Mouse (Mus musculus) embryonic facial prominence, embryonic 14.5 days (tissue): Measurements from ENCODE around the gene Dmpk. TPM values are rescaled to one million over a fixed set of nuclear protein-coding genes. Genes with fewer than 3 reads are reported as not detected.
A peak's percentile ranks its signal among the peaks of the same experiment; 100 is the strongest.

ENCODE experiments used
- ATAC-seq: fragments of 200-750 bp; cut with Nextera tagmentation; 2 replicates; pipeline ENCODE4 v1.8.0; 2017; ENCODE audit warnings: low read depth, moderate number of reproducible peaks, moderate TSS enrichment
- DNase-seq: peaks from one replicate; pipeline ENCODE4 v3.0.0-alpha.2; 2015; ENCODE audit warnings: low spot score
- H3K27ac ChIP-seq: fragments of 300-500 bp; sonication (generic); replicated peaks from 2 replicates; pipeline ENCODE4 v1.5.1; 2014; ENCODE audit warnings: low read depth, mild to moderate bottlenecking, low read length, moderate library complexity
- H3K27me3 ChIP-seq: fragments of 300-500 bp; sonication (generic); replicated peaks from 2 replicates; pipeline ENCODE4 v1.6.1; 2014; ENCODE audit warnings: low read length; ENCODE audit not compliant: control insufficient read depth, insufficient read depth
- H3K36me3 ChIP-seq: fragments of 300-500 bp; sonication (generic); 2 replicates; pipeline ENCODE4 v1.6.1; 2014; ENCODE audit warnings: low read length, mixed read lengths; ENCODE audit not compliant: control insufficient read depth, insufficient read depth
- H3K4me1 ChIP-seq: fragments of 300-500 bp; sonication (generic); 2 replicates; pipeline ENCODE4 v1.6.1; 2014; ENCODE audit warnings: antibody characterized with exemption, low read length; ENCODE audit not compliant: control insufficient read depth, insufficient read depth
- H3K4me2 ChIP-seq: fragments of 300-500 bp; sonication (generic); 2 replicates; pipeline ENCODE4 v1.6.1; 2014; ENCODE audit warnings: low read depth, mild to moderate bottlenecking, low read length, moderate library complexity, mixed read lengths
- H3K4me3 ChIP-seq: fragments of 300-500 bp; sonication (generic); 2 replicates; pipeline ENCODE4 v1.5.1; 2014; ENCODE audit warnings: low read depth, mild to moderate bottlenecking, low read length
- H3K9ac ChIP-seq: fragments of 300-500 bp; sonication (generic); 2 replicates; pipeline ENCODE4 v1.6.1; 2014; ENCODE audit warnings: low read depth, mild to moderate bottlenecking, low read length, moderate library complexity, mixed read lengths
- H3K9me3 ChIP-seq: fragments of 300-500 bp; sonication (generic); 2 replicates; pipeline ENCODE4 v1.6.1; 2016; ENCODE audit warnings: low read length; ENCODE audit not compliant: control insufficient read depth
- WGBS: fragments of 180-500 bp; shearing (Covaris S2); extraction: QIAGEN DNeasy Blood & Tissue Kit; methylation state at CpG from one replicate; pipeline ENCODE4 v1.1.7; 2014; 5-methylcytosine and 5-hydroxymethylcytosine counted together
- microRNA-seq: library from miRNA; unstranded; fragments of <30 nt; microRNA quantifications from one replicate; pipeline ENCODE4, GENCODE M21; 2016; ENCODE audit warnings: borderline number of aligned reads
- polyA plus RNA-seq: library from polyadenylated mRNA; unstranded; fragments of >200 nt; fragmentation: Nextera tagmentation; extraction: Ambion mirVana; gene quantifications from 2 replicates; pipeline ENCODE4 v1.2.1, GENCODE M21; 2014

Gene Dmpk
- polyA plus RNA-seq, 1 experiment from 2014 or later: 58.2 TPM

DNA sequence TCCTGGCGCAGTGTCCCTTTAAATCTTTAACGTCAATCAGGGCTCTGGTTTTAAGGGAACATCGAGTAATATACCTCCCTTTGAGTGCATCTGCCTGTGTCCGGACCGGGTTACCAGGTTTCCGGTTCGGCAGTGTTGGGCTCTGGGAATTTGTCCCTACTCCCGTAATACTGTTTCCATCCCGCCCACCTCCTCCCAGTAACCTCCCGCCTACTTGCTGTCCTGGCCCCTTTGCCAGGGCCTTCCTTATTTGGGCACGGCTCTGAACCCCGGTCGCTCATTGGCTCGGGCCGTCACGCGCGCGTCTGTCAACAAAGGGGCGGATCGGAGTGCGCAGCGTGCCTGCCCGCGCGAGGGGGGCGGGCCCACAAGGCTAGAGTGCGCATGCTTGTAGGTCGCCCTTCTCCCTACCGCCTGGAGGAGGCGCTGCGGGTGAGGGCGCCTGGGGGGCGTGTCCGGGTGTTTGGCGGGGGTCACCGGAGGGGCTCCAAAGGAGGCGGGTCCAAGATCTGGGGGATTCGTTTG, 47.7 kb downstream of the Dmpk start:
- H3K4me2 ChIP-seq: peak overlapping the region; percentile 72
- H3K36me3 ChIP-seq: peaks cover 42% of the 10 kb centered on the region
- ATAC-seq: peak; percentile 99
- no peaks in the 10 kb centered on the region for H3K9me3 ChIP-seq
- H3K4me3 ChIP-seq: peak overlapping the region; percentile 47
- WGBS: 0% methylated on average over 37 of the region's 39 CpGs
- peak overlapping the region; percentile 80 for H3K27ac ChIP-seq
- peak overlapping the region; percentile 45 for H3K9ac ChIP-seq
- peak; percentile 99 for DNase-seq
- no peaks in the 10 kb centered on the region for H3K27me3 ChIP-seq
- peaks cover 4% of the 10 kb centered on the region for H3K4me1 ChIP-seq

DNA sequence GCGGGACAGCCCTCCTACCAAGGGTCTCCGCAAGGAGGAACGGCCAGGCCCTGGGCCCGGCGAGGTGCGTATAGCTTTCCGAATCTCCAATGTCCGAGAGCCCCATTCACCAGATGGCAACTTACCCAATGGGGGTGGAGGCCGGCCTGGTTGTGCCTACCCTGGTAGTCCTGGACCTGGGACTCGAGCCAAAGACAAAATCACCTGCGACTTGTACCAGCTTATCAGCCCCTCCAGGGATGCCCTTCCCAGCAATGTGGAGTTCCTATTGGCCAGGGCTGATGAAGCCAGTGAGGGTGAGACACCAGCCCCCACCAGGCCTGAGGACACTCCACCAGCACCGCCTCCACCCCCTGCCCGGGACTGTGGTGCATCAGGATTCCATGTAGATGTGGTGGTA, 52.5 kb downstream of the Dmpk start:
- Histone ChIP-seq H3K27ac (no peak overlapping the region), H3K9ac (no peak overlapping the region), H3K27me3 (no peaks in the 10 kb centered on the region), H3K9me3 (no peaks in the 10 kb centered on the region), H3K4me3 (no peak overlapping the region), H3K4me1 (peaks cover 4% of the 10 kb centered on the region; the same call in 1 of the 2 replicates), H3K4me2 (no peak overlapping the region), H3K36me3 (peaks cover 66% of the 10 kb centered on the region)
- WGBS: 96% methylated on average over 13 of the region's 13 CpGs
- ATAC-seq (no peak), DNase-seq (no peak)

DNA sequence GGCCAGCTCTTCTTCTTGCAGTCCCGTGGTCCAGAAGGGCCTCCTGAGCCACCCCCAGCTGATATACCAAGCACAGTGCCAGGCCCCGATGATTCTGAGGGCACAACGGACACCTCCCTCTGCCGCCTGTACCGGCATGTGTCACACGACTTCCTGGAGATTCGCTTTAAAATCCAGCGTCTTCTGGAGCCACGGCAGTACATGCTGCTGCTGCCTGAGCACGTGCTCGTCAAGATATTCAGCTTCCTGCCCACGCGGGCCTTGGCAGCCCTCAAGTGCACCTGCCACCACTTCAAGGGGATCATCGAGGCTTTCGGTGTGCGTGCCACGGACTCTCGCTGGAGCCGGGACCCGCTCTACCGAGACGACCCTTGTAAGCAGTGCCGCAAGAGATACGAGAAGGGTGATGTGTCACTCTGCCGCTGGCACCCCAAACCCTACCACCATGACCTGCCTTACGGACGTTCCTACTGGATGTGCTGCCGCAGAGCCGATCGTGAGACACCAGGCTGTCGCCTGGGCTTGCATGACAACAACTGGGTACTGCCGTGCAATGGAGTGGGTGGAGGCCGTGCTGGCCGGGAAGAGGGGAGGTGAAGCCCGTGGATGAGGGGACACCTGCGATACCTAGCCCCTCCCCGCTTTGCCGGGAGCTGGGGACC, 53.2 kb downstream of the Dmpk start:
- WGBS: 93% methylated on average over 38 of the region's 38 CpGs
- Histone ChIP-seq H3K4me1 (peaks cover 3% of the 10 kb centered on the region; the same call in 1 of the 2 replicates), H3K9me3 (no peaks in the 10 kb centered on the region), H3K4me2 (no peak overlapping the region), H3K9ac (no peak overlapping the region), H3K27ac (no peak overlapping the region), H3K4me3 (no peak overlapping the region), H3K27me3 (no peaks in the 10 kb centered on the region), H3K36me3 (peaks cover 68% of the 10 kb centered on the region)
- no peak for ATAC-seq
- DNase-seq: no peak

DNA sequence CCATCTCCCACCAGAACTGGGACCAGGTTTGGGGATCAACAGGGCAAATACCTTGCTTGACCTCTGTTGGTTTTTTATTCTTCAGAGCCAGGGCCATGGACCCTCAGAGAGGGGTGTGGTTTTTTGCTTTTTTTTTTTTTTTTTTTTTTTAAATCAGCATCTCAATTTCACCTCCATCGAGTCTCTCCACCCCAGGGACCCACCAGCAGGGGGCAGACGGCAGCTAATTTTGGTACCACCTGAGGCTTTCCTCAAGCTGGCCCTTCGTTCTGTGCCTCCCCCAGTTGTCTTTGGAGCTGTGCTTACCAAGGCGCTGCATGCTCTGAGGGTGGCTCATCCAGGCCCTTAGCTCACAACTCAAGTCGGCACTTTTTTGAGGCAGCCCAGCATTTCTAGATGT, 53.7 kb downstream of the Dmpk start:
- Histone ChIP-seq H3K4me2 (no peak overlapping the region), H3K4me3 (no peak overlapping the region), H3K27me3 (no peaks in the 10 kb centered on the region), H3K4me1 (no peaks in the 10 kb centered on the region), H3K36me3 (peaks cover 68% of the 10 kb centered on the region), H3K9ac (no peak overlapping the region), H3K9me3 (no peaks in the 10 kb centered on the region), H3K27ac (no peak overlapping the region)
- ATAC-seq (no peak), DNase-seq (no peak)
- 45% methylated on average over 5 of the region's 5 CpGs for WGBS

Small RNA genes within 50 kb of the gene (microRNA-seq; reads per million reads assigned to microRNA genes)
- 1.3 reads per million for gene Mir3100

Other genes starting within 250 kb of the Dmpk start
- 0.52 and 0.58 TPM in 2 replicates for gene Mill2, start 243.9 kb upstream of the Dmpk start, polyA plus RNA-seq
- 5.3 and 10.0 TPM in 2 replicates for gene Pglyrp1, start 212.5 kb upstream of the Dmpk start, polyA plus RNA-seq
- 19.4 and 22.5 TPM in 2 replicates for gene Ccdc61, start 173.4 kb upstream of the Dmpk start, polyA plus RNA-seq
- 0.79 and 0.81 TPM in 2 replicates for gene Nova2, start 158.0 kb upstream of the Dmpk start, polyA plus RNA-seq
- not detected in 2 replicates for gene Nanos2, start 96.4 kb upstream of the Dmpk start, polyA plus RNA-seq
- 4.0 and 4.2 TPM in 2 replicates for gene Mypop, start 92.6 kb upstream of the Dmpk start, polyA plus RNA-seq
- gene Irf2bp1, start 79.8 kb upstream of the Dmpk start, polyA plus RNA-seq: 26.6 and 27.4 TPM in 2 replicates
- gene Foxa3, start 60.3 kb upstream of the Dmpk start, polyA plus RNA-seq: 0.56 and 1.6 TPM in 2 replicates
- 23.6 and 23.8 TPM in 2 replicates for gene Sympk, start 59.5 kb upstream of the Dmpk start, polyA plus RNA-seq
- not detected in 2 replicates for gene Rsph6a, start 29.2 kb upstream of the Dmpk start, polyA plus RNA-seq
- 20.2 and 22.6 TPM in 2 replicates for gene Dmwd, start 7.6 kb upstream of the Dmpk start, polyA plus RNA-seq
- 13.4 and 16.3 TPM in 2 replicates for gene Six5, start 10.7 kb downstream of the Dmpk start, polyA plus RNA-seq
- 1.7 and 2.6 TPM in 2 replicates for gene Gm4969, start 34.5 kb downstream of the Dmpk start, polyA plus RNA-seq
- 9.1 and 9.2 TPM in 2 replicates for gene Fbxo46, start 36.0 kb downstream of the Dmpk start, polyA plus RNA-seq
- 11.1 and 13.2 TPM in 2 replicates for gene Qpctl, start 65.4 kb downstream of the Dmpk start, polyA plus RNA-seq
- gene Snrpd2, start 65.9 kb downstream of the Dmpk start, polyA plus RNA-seq: 130 and 131 TPM in 2 replicates
- gene Gipr, start 82.3 kb downstream of the Dmpk start, polyA plus RNA-seq: 0.37 and 0.60 TPM in 2 replicates
- 3.6 and 4.2 TPM in 2 replicates for gene Eml2, start 92.6 kb downstream of the Dmpk start, polyA plus RNA-seq
- 1.7 and 2.3 TPM in 2 replicates for gene Gpr4, start 128.7 kb downstream of the Dmpk start, polyA plus RNA-seq
- 29.7 and 30.2 TPM in 2 replicates for gene Opa3, start 144.5 kb downstream of the Dmpk start, polyA plus RNA-seq
- gene Vasp, start 188.0 kb downstream of the Dmpk start, polyA plus RNA-seq: 70.0 and 70.7 TPM in 2 replicates
- 0.49 TPM in 1 of 2 replicates, not detected in the other for gene Ppm1n, start 196.2 kb downstream of the Dmpk start, polyA plus RNA-seq
- 53.7 and 57.0 TPM in 2 replicates for gene Rtn2, start 198.8 kb downstream of the Dmpk start, polyA plus RNA-seq
- 0.15 and 0.28 TPM in 2 replicates for gene Fosb, start 226.2 kb downstream of the Dmpk start, polyA plus RNA-seq